Mouse (Mus musculus): ENCODE results near the gene Sat1.
"Not testable (repeated sequence)": the region's sequence is repeated elsewhere in the genome, so short reads cannot be mapped to it uniquely, and the experiment has no call there.

The Sat1 gene

GRCm38 (mm10) chrX:155216271-155216670, at the start of gene Sat1:
Gene Sat1, minus strand, starts transcription at chrX:155216449.
- in situ Hi-C loops (cut with MboI; ENCODE audit: low pct_unique_long_range_greater_than_20kb in 1 of 2, low sequenced_read_pairs in 2 of 2, unreplicated experiment in 1 of 2), result no loop called here

- in situ Hi-C loops (cut with MboI; ENCODE audit: low pct_unique_long_range_greater_than_20kb in 1 of 2, low sequenced_read_pairs in 2 of 2, unreplicated experiment in 1 of 2), result no loop called here
Measured at GRCm38 (mm10) chrX:155262915-155263252, 46.6 kb upstream of the Sat1 start.

GRCm38 (mm10) chrX:155262235-155262914, 46.1 kb upstream of the Sat1 start, which contains the start of gene Acot9:
Gene Acot9, plus strand, starts transcription at chrX:155262443.
- in situ Hi-C loops (cut with MboI; ENCODE audit: low pct_unique_long_range_greater_than_20kb in 1 of 2, low sequenced_read_pairs in 2 of 2, unreplicated experiment in 1 of 2), result no loop called here

DNA sequence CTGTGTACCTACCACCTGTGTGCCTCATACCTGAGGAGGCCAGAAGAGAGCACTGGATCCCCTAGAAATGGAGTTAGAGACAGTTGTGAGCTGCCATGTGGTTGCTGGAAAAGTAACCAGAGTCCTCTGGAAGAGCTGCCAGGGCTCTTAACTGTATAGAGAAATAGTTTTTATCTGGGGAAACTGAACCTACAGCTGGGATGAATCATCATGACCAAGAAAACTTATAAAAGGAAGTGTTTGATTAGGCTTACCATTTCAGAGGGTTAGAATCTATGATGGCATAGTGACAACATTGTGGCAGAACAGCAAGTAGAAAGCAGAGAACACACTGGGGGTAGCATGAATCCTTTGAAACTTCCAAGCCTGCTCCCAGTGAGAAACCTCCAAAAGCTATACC, 40.6 kb upstream of the Sat1 start:
- in situ Hi-C loops (cut with MboI; ENCODE audit: low pct_unique_long_range_greater_than_20kb in 1 of 2, low sequenced_read_pairs in 2 of 2, unreplicated experiment in 1 of 2), result no loop called here

DNA sequence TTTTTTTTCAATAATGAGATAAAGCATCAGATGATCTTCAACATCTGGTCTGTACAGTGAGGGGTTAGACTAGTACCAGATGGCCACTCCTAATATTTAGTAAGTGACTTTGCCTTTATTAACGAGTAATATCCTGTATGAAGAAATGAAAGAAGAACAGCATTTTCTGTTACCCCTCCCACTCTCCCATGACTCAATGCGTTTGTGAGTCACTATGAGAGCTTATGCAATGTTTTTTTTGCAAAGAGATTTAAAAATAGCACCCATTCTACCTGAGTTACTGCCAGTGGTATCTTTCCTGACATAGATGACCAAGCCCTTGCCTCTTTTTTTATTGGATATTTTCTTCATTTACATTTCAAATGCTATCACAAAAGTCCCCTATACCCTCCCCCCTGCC, 2.0 kb upstream of the Sat1 start:
- in situ Hi-C loops (cut with MboI; ENCODE audit: low pct_unique_long_range_greater_than_20kb in 1 of 2, low sequenced_read_pairs in 2 of 2, unreplicated experiment in 1 of 2), result no loop called here

DNA sequence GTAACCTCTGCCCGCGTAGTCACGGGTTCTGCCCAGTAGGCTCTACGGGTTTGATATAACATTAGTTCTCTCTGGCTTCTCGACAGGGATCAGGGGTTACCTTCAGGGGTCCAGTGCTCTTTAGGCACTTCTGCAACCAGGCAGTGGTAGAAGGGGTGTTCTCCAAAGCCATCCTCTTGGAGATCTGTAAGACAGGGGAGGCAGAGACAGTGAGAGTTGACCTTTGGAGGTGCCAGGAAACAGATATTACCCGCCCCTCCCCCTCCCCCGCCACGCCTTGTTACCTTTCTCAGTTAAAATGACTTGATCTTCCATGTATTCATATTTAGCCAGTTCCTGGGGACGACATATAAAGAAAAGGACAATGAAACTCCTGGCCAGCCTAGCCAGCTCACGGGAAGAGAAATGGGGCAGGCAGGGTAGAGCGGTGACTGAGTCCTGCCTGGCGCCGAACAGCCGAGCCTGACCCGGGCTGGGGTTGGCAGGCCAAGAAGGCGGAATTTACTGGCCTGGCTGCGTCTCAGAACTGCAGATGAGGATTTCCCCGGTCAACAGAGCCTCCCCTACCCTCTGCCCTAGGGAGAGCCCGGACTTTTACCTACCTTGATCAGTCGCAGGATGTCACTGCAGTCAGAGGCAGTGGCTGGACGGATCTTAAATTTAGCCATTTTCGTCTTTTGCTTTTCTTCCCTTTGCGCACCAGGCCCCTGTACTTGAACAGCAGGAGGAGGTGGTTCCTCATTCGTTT, 574 bp downstream of the Sat1 start:
- in situ Hi-C loops (cut with MboI; ENCODE audit: low pct_unique_long_range_greater_than_20kb in 1 of 2, low sequenced_read_pairs in 2 of 2, unreplicated experiment in 1 of 2), result no loop called here

DNA sequence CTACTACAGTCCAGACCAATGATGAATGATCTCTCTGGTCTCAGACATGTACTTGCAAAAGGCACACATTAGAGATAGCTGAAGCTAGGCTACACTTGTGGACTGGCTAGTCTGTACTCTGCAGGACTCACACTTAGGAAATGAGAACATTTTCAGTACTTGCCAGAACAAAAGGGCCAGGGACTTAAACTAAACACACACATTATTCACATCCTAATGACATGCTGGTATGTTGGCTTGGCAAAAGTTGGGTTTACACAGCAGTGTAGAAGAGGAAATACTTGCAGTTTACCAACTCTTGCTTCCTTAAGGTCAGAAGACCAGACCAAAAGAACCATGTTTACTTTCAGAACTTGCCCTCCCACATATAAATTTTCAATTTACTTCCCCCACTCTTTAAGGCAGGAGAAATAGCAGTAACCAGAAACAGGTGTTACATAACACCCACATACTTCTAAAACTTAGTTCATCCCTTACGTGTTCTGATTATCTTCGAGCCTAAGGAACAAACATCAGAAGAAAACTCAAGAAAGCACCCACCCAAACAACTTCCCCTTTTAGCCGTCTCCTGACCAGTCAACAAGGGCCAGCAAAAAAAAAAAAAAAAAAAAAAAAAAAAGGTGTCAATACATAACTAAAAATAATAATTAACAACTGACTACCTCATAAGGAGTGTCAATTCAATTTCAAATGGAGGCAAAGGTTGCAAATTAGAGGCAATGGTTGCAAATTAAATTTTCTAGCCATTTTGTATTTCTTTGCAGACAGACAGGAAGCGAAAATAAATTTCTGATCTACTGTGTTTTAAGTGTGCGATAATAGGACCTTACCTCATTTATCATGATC, 1.7 kb downstream of the Sat1 start:
- in situ Hi-C loops (cut with MboI; ENCODE audit: low pct_unique_long_range_greater_than_20kb in 1 of 2, low sequenced_read_pairs in 2 of 2, unreplicated experiment in 1 of 2), result no loop called here

DNA sequence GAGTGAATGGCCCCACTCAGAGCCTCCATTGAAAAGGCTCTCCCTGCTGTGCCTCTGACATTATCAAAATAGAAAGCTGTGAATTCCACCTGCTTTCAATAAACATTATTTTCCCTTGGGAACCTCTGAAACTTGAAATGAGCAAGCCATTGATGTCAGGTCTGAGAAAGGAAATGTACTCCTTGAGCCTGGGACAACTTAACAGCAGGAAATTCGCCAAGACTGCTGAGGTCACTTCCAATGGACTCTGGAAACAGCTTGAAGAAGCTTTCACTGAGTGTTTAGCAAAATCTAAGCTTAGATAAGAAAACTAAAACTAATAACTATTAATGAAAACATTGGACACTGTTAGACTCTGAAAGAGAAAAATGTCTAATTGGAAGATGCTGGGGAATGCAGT, 7.6 kb downstream of the Sat1 start:
- in situ Hi-C loops (cut with MboI; ENCODE audit: low pct_unique_long_range_greater_than_20kb in 1 of 2, low sequenced_read_pairs in 2 of 2, unreplicated experiment in 1 of 2), result no loop called here

- in situ Hi-C loops (cut with MboI; ENCODE audit: low pct_unique_long_range_greater_than_20kb in 1 of 2, low sequenced_read_pairs in 2 of 2, unreplicated experiment in 1 of 2), result not testable (repeated sequence)
Measured at GRCm38 (mm10) chrX:155205436-155205835, 10.8 kb downstream of the Sat1 start.

DNA sequence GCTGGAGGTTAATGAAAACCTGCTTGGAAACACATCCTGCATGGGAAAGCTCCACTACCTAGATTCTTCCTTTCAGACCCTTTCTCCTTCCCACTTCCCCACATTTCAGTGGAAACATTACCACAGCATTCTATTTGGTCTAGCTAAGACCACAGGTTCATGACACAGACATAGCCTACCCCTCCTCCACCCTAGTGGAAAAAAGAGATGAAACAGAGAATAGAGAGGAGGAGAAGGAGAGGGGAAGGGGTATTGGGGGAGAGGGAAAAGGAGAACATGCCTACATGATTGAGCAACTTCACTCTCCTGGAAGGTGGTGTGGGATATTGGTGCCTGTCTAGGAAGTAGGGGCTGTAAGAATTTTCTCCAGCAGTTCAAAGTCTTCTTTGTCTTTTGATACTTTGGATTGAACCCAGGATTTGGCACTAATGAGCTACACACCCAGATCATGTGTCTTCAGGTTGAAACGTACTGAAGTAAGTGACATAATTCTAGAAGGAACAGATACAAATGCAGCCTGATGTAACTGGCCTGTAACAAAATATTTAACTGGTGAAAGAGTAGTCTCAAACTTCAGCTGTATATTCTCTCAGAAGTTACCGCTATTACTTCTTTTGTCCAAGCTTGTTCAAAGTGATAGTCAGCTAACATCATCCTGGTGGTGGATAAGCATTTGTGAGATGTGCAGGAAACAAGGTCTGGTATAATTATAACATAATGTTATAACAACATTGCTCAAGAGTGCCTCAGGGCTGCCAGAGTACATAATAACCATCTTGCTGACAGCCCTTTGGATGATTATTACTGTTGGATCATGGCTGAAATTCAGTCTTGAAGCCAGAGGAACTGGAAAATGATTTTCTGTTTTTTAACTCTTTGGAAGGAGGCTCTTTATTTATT, 13.6 kb downstream of the Sat1 start:
- in situ Hi-C loops (cut with MboI; ENCODE audit: low pct_unique_long_range_greater_than_20kb in 1 of 2, low sequenced_read_pairs in 2 of 2, unreplicated experiment in 1 of 2), result no loop called here

DNA sequence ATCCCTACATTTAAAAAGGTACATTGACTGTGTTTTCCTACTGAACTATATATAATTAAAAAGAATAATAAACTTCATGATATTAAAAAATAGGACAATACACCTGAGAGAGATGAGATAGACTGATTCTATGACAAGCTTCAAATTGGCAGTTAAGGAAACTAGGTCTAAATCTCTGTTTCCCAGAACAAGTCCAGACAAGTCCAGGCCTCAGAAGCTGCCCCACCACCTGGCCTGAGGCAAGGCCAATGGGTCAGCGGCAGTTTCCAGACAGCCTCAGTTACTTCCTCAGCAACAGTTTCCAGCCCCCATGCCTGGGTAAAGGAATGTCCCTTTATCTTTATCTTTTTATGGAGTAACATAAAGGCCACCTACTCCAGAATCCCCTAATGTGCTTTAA, 14.4 kb downstream of the Sat1 start:
- in situ Hi-C loops (cut with MboI; ENCODE audit: low pct_unique_long_range_greater_than_20kb in 1 of 2, low sequenced_read_pairs in 2 of 2, unreplicated experiment in 1 of 2), result no loop called here

DNA sequence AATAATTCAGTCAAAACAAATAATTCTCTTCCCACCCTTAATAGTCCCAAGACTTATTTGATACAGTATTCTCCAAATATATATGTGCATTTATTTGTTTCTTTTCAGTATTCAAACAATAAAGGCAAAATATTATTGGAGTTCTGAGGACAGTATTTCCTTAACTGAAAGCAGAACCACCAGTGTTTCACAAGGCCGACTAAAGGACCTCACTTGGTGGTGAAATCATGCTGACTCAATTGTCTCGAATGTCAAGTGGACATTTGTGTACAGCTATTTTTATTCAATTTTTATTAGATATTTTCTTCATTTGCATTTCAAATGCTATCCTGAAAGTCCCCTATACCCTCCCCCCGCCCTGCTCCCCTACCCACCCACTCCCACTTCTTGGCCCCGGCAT, 21.3 kb downstream of the Sat1 start:
- in situ Hi-C loops (cut with MboI; ENCODE audit: low pct_unique_long_range_greater_than_20kb in 1 of 2, low sequenced_read_pairs in 2 of 2, unreplicated experiment in 1 of 2), result no loop called here

DNA sequence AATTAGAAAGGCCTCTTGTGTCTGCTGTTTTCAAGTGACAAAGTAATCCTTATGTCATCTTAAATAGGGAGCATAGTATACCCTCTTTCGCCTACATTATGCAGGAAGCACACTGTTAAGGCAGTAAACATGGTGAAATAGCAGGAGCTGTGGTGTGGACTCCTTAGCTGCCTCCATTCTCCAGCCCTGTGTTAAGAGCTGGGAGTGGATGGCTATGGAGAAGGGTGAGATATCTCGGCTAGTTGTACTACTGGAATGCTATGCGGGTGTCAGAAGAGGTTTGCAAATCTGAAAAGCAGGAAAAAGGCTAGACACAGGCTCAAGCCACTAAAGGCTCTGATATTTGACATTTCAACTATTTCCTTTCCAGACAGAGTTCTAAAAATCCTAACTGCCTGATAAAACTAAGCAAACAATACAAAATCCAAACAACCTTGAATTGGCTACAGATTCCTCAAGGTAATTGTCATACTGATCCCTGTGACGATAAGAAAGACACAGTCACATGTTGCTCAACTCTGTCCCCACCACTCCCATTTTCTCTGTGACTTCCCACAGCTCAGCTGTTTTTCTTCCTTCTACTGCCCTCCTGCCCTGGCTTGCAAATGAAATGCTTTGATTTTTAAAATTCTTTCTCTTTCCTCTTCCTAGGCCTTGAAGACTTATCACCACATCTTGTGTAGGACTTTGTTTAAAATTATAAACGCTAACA, 22.4 kb downstream of the Sat1 start:
- in situ Hi-C loops (cut with MboI; ENCODE audit: low pct_unique_long_range_greater_than_20kb in 1 of 2, low sequenced_read_pairs in 2 of 2, unreplicated experiment in 1 of 2), result no loop called here

- in situ Hi-C loops (cut with MboI; ENCODE audit: low pct_unique_long_range_greater_than_20kb in 1 of 2, low sequenced_read_pairs in 2 of 2, unreplicated experiment in 1 of 2), result no loop called here
Measured at GRCm38 (mm10) chrX:155191941-155192340, 24.3 kb downstream of the Sat1 start.

GRCm38 (mm10) chrX:155177640-155178039, 38.6 kb downstream of the Sat1 start:
- in situ Hi-C loops (cut with MboI; ENCODE audit: low pct_unique_long_range_greater_than_20kb in 1 of 2, low sequenced_read_pairs in 2 of 2, unreplicated experiment in 1 of 2), result no loop called here

GRCm38 (mm10) chrX:155177230-155177629, 39.0 kb downstream of the Sat1 start:
- in situ Hi-C loops (cut with MboI; ENCODE audit: low pct_unique_long_range_greater_than_20kb in 1 of 2, low sequenced_read_pairs in 2 of 2, unreplicated experiment in 1 of 2), result no loop called here

- in situ Hi-C loops (cut with MboI; ENCODE audit: low pct_unique_long_range_greater_than_20kb in 1 of 2, low sequenced_read_pairs in 2 of 2, unreplicated experiment in 1 of 2), result no loop called here
Measured at GRCm38 (mm10) chrX:155175568-155175967, 40.7 kb downstream of the Sat1 start.

GRCm38 (mm10) chrX:155172310-155172709, 43.9 kb downstream of the Sat1 start:
- in situ Hi-C loops (cut with MboI; ENCODE audit: low pct_unique_long_range_greater_than_20kb in 1 of 2, low sequenced_read_pairs in 2 of 2, unreplicated experiment in 1 of 2), result no loop called here

Data from mouse embryonic stem cell (cell line).